Mouse (Mus musculus) bone marrow, adult 2 months (tissue): Measurements from ENCODE around the gene Fam129a.

Source experiments
- CTCF ChIP-seq: fragments of 200-500 bp; IDR thresholded peaks from 2 replicates; pipeline ENCODE4 v1.5.1; 2011; ENCODE audit warnings: low read length, control low read depth; ENCODE audit not compliant: control insufficient read depth, insufficient read depth
- POLR2A ChIP-seq: fragments of 200-500 bp; IDR thresholded peaks from 2 replicates; pipeline ENCODE4 v1.6.1; 2011; ENCODE audit warnings: low read depth, mild to moderate bottlenecking, control low read depth, low read length, borderline replicate concordance; ENCODE audit not compliant: control insufficient read depth

- no peak for TF ChIP-seq CTCF
- no peak for TF ChIP-seq POLR2A
Observed at GRCm38 (mm10) chr1:151604328-151604727, 33.3 kb downstream of the Fam129a start.
